Mouse (Mus musculus) lung, embryonic 14.5 days (tissue): ENCODE measurements around the gene Cyp46a1. TPM values are rescaled to one million over a fixed set of nuclear protein-coding genes. Genes with fewer than 3 reads are reported as not detected.

Source experiments
- ATAC-seq: fragments of 200-750 bp; cut with Nextera tagmentation; 2 replicates; pipeline ENCODE4 v1.8.0; 2017; ENCODE audit warnings: mild to moderate bottlenecking, moderate TSS enrichment, moderate library complexity; ENCODE audit not compliant: insufficient read depth
- DNase-seq: peaks from one replicate; pipeline ENCODE4 v3.0.0-alpha.2; 2015
- H3K27ac ChIP-seq: fragments of 300-500 bp; sonication (generic); 2 replicates; pipeline ENCODE4 v1.5.1; 2014; ENCODE audit warnings: low read depth, mild to moderate bottlenecking, moderate library complexity
- H3K27me3 ChIP-seq: fragments of 300-500 bp; sonication (generic); 2 replicates; pipeline ENCODE4 v1.6.1; 2014; ENCODE audit warnings: low read length, control low read depth; ENCODE audit not compliant: insufficient read depth
- H3K36me3 ChIP-seq: fragments of 300-500 bp; sonication (generic); 2 replicates; pipeline ENCODE4 v1.6.1; 2014; ENCODE audit warnings: control low read depth; ENCODE audit not compliant: insufficient read depth
- H3K4me1 ChIP-seq: fragments of 300-500 bp; sonication (generic); 2 replicates; pipeline ENCODE4 v1.6.1; 2014; ENCODE audit warnings: antibody characterized with exemption, control low read depth; ENCODE audit not compliant: insufficient read depth
- H3K4me2 ChIP-seq: fragments of 300-500 bp; sonication (generic); 2 replicates; pipeline ENCODE4 v1.6.1; 2014; ENCODE audit warnings: mild to moderate bottlenecking
- H3K4me3 ChIP-seq: fragments of 300-500 bp; sonication (generic); 2 replicates; pipeline ENCODE4 v1.5.1; 2014; ENCODE audit warnings: low read depth, low read length
- H3K9ac ChIP-seq: fragments of 300-500 bp; sonication (generic); 2 replicates; pipeline ENCODE4 v1.6.1; 2014
- H3K9me3 ChIP-seq: fragments of 300-500 bp; sonication (generic); 2 replicates; pipeline ENCODE4 v1.6.1; 2016; ENCODE audit warnings: low read depth, low read length, control low read depth
- CTCF ChIP-seq: IDR thresholded peaks from 2 replicates; pipeline ENCODE4 v1.5.1; 2016; ENCODE audit warnings: antibody characterized with exemption, low read depth
- WGBS: fragments of 180-500 bp; shearing (Covaris S2); extraction: QIAGEN DNeasy Blood & Tissue Kit; methylation state at CpG from one replicate; pipeline ENCODE4 v1.1.7; 2014; 5-methylcytosine and 5-hydroxymethylcytosine counted together
- polyA plus RNA-seq: library from polyadenylated mRNA; unstranded; fragments of >200 nt; fragmentation: Nextera tagmentation; extraction: Ambion mirVana; gene quantifications from 2 replicates; pipeline ENCODE4 v1.2.1, GENCODE M21; 2014

Cyp46a1 gene
- polyA plus RNA-seq, 1 experiment from 2014 or later = 4.4 TPM

- peak overlapping the region; percentile 29 for H3K9ac ChIP-seq
- peak; percentile 7; the same call in 1 of the 2 replicates for ATAC-seq
- 58% methylated on average over 6 of the region's 6 CpGs for WGBS
- peak overlapping the region; percentile 47 for H3K4me2 ChIP-seq
- H3K27me3 ChIP-seq = no peaks in the 10 kb centered on the region
- no peak for TF ChIP-seq CTCF
- H3K9me3 ChIP-seq = no peaks in the 10 kb centered on the region
- H3K4me3 ChIP-seq = peak overlapping the region; percentile 23
- no peaks in the 10 kb centered on the region for H3K36me3 ChIP-seq
- peak overlapping the region; percentile 90 for H3K27ac ChIP-seq
- H3K4me1 ChIP-seq = peaks cover 22% of the 10 kb centered on the region
- DNase-seq = peak; percentile 27
Observed at GRCm38 (mm10) chr12:108371429-108371765, 37.2 kb downstream of the Cyp46a1 start.

DNA sequence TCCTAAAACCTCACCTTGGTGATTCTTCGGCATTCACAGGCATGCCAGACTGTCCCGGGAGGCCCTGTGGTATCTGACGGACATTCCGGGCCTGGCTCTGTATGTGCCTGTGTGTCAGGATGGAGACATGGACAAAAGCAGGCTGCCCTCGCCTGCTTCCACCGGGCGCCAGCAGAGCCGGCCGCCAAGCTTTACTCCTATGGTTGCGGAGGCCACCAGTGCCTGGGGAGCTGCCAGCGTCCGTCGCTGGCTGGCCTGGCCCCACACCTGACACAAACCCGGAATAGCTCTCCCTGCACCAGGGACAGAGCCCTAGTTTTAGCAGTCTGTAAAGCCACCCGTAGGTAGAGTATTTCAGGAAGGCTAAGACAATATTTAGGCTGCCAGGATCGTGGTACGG, 38.1 kb downstream of the Cyp46a1 start:
- Histone ChIP-seq H3K4me3 (no peak overlapping the region), H3K4me2 (no peak overlapping the region), H3K27ac (0 out of 2 replicates have a peak overlapping the region, but pooled peaks have one; percentile 90), H3K9ac (no peak overlapping the region), H3K4me1 (peaks cover 22% of the 10 kb centered on the region), H3K9me3 (no peaks in the 10 kb centered on the region), H3K36me3 (no peaks in the 10 kb centered on the region), H3K27me3 (no peaks in the 10 kb centered on the region)
- no peak for DNase-seq
- no peak for TF ChIP-seq CTCF
- no peak for ATAC-seq
- 80% methylated on average over 17 of the region's 17 CpGs for WGBS

- Histone ChIP-seq H3K4me3 (no peak overlapping the region), H3K4me2 (no peak overlapping the region), H3K27me3 (no peaks in the 10 kb centered on the region), H3K9ac (no peak overlapping the region), H3K27ac (no peak overlapping the region), H3K4me1 (peaks cover 22% of the 10 kb centered on the region), H3K9me3 (no peaks in the 10 kb centered on the region), H3K36me3 (no peaks in the 10 kb centered on the region)
- TF ChIP-seq CTCF = no peak
- no peak for ATAC-seq
- WGBS = 73% methylated on average over 9 of the region's 9 CpGs
- DNase-seq = no peak
Observed at GRCm38 (mm10) chr12:108373611-108374010, 39.4 kb downstream of the Cyp46a1 start.

DNA sequence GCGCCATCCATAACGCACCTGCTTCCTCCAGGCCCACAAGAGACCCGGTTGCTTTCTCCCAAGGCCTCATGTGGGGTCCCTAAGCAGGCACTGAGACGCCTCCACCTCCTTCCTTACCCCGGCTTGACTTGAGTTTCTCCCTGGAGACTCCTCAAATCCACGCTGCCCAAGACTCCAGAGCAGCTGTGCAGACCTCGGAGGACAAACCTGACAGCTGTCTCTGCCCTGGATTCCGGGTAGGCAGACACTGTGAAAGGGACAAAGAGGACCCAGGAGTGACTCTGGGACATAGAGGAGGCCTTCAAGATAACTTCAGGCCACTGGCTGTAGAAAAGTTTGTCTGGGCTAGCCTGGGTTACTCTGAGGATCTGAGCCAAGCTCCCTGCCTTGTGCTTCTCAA, 40.5 kb downstream of the Cyp46a1 start:
- 86% methylated on average over 8 of the region's 8 CpGs for WGBS
- no peak for TF ChIP-seq CTCF
- no peak for ATAC-seq
- no peak for DNase-seq
- H3K36me3 ChIP-seq = no peaks in the 10 kb centered on the region
- H3K9ac ChIP-seq = no peak overlapping the region
- no peak overlapping the region for H3K4me2 ChIP-seq
- peaks cover 18% of the 10 kb centered on the region for H3K4me1 ChIP-seq
- H3K9me3 ChIP-seq = no peaks in the 10 kb centered on the region
- no peak overlapping the region for H3K4me3 ChIP-seq
- no peak overlapping the region for H3K27ac ChIP-seq
- H3K27me3 ChIP-seq = no peaks in the 10 kb centered on the region

DNA sequence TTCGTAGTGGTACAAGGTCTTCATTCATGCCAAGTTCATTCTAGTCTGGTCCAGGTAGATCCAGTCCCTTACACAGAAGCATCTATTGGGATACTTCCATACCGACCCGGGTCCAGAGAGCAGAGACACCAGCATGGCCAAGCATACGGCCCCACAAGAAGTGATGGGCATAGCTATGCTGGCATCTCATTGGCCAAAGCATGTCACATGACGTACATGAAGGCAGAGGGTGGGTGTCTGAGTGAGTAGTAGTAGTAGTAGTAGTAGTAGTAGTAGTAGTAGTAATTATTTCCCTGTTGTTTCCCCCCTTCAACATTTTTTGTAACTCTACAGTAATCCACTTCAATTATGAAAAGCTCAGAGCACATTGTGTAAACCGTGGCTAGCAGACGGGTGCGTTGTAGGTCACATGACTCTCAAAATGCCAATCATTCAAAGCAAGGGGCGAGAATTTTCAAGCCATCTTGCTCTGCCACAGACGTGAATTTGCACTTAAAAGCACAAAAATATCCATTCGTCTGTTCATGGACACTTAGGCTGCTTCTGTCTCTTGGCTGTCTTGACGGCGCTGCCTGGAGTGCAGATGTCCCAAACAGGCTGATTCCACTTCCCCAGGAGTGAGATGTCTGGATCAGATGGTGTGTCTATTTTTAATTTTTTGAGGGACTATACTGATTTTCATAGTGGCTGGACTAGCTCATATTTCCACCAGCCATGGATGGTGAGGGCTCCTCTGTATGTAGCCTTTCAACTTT, 44.4 kb downstream of the Cyp46a1 start:
- Histone ChIP-seq H3K36me3 (no peaks in the 10 kb centered on the region), H3K9ac (no peak overlapping the region), H3K27me3 (no peaks in the 10 kb centered on the region), H3K4me2 (no peak overlapping the region), H3K4me3 (no peak overlapping the region), H3K27ac (no peak overlapping the region), H3K4me1 (no peaks in the 10 kb centered on the region), H3K9me3 (no peaks in the 10 kb centered on the region)
- DNase-seq = no peak
- WGBS = 82% methylated on average over 13 of the region's 13 CpGs
- ATAC-seq = no peak
- TF ChIP-seq CTCF = no peak

DNA sequence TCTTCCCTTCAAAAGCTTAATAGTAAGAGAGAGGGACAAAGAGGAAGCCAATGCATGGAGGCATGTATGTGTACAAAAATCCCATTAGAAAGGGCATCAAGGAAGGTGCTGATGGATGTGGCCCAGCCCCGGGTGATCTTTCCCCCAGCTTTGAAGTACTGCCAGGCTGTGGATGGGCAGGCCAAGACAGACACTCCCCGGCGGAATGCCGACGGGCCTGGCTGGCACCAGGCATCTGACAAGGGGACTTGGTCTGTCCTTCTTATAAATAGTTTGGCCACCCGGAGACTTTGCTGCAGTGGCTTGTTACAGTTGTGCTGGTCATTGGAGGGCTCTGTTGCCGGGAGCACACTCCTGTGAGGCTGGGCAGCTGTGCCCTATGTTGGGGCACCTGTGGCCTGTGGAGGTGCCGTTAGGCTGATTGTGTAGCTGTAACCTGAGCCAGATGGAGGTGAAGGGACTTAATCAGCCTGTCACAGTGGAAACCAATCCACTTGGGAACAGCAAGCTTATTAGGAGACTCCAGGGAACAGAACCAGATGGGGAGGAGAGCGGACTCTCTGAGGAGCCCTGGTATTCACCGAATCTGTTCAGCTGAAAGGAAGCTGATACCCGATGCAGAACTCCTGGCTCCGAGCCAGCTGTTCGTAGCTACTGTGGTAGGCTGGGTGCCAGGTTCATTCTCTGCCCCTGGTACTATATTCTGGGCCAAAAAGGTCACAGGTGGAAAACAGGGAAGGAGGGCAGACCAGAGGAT, 52.5 kb downstream of the Cyp46a1 start:
- Histone ChIP-seq H3K36me3 (no peaks in the 10 kb centered on the region), H3K9me3 (no peaks in the 10 kb centered on the region), H3K27ac (no peak overlapping the region), H3K4me1 (no peaks in the 10 kb centered on the region), H3K4me2 (no peak overlapping the region), H3K4me3 (no peak overlapping the region), H3K9ac (no peak overlapping the region), H3K27me3 (no peaks in the 10 kb centered on the region)
- WGBS = 45% methylated on average over 13 of the region's 13 CpGs
- DNase-seq (peak; percentile 62), ATAC-seq (peak; percentile 53; the same call in 1 of the 2 replicates)
- TF ChIP-seq CTCF = no peak

DNA sequence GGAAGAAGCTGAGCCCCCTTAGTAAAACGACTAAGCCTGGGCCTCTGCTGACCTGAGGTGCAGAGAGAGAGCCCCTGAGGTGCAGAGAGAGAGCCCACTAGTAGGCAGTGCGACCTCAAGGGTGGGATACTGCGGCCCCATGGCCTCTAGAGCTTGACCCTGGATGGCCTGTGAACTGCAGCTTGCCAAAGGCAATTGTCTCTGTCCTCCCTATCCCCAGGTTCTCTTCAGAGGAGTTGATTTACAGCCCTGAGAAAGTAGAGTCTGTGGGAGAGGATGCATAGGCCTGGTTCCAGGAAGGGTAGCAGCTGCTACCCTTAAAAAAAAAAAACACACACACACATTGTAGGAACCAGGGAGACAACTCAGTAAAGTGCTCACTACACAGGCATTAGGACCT, 55.5 kb downstream of the Cyp46a1 start:
- no peak overlapping the region for H3K4me2 ChIP-seq
- H3K27me3 ChIP-seq = no peaks in the 10 kb centered on the region
- no peak overlapping the region for H3K4me3 ChIP-seq
- no peak overlapping the region for H3K27ac ChIP-seq
- no peak for ATAC-seq
- TF ChIP-seq CTCF = no peak
- no peak overlapping the region for H3K9ac ChIP-seq
- no peaks in the 10 kb centered on the region for H3K36me3 ChIP-seq
- WGBS = 48% methylated on average over 3 of the region's 3 CpGs
- H3K9me3 ChIP-seq = no peaks in the 10 kb centered on the region
- no peak for DNase-seq
- 0 out of 2 replicates have a peak, but pooled peaks cover 3% of the 10 kb centered on the region for H3K4me1 ChIP-seq
